Mouse (Mus musculus): Measurements from ENCODE around the gene En1. TPM values are rescaled to one million over a fixed set of nuclear protein-coding genes. Genes with fewer than 3 reads are reported as not detected.

Gene En1
- polyA plus RNA-seq, 1 experiment: not detected

DNA sequence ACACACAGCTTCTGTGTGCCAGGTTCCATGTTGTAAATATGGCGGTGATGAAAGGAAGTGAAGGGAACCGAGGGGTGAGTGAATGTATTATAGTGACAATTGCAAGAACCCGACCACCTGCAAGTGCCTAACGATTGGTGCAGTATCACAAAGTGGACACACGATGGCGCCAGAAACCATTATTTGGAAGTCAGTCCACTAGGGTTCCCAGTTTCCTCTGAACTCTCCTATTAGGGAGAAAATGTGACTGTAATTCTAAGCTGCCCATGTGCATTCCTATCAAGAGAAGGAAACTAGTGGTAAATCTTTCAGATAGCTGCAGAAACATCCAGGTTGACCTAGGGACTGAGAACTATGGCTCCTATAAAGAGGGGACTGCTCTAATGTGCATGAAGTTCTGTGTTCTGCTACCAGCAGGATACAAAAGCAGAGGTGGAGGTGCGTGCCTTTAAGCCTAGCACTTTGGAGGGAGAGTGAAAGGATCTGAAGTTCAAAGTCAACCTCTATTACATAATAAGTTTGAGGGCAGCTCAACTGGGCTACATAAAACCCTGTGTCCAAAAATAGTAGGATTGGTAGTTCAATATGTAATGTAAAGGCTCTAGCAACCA, 15.6 kb upstream of the En1 start:
- WGBS: 13% methylated on average over 7 of the region's 7 CpGs
- DNase-seq (ENCODE audit: low read depth in 1 of 2, low spot score in 2 of 2): peak; percentile 1 to 22
- no peaks in the 10 kb centered on the region for H3K4me1 ChIP-seq (ENCODE audit: control insufficient read depth, insufficient read depth, insufficient read length)
- H3K27me3 ChIP-seq (ENCODE audit: control insufficient read depth, insufficient read depth, low read length): no peaks in the 10 kb centered on the region
- H3K36me3 ChIP-seq (ENCODE audit: control insufficient read depth, insufficient read depth, low read length): no peaks in the 10 kb centered on the region
- TF ChIP-seq CTCF (IDR thresholded peaks at IDR 0.05; ENCODE audit: extremely low read depth, insufficient read depth, insufficient read length, insufficient replicate concordance): peak; percentile 53; the same call in 1 of the 2 replicates
- TF ChIP-seq POLR2A (IDR thresholded peaks at IDR 0.05; ENCODE audit: low read depth, low read length): no peak
- H3K27ac ChIP-seq (ENCODE audit: insufficient read depth, low read length): no peak overlapping the region
- H3K4me3 ChIP-seq (ENCODE audit: extremely low read depth, insufficient read depth, insufficient read length): no peak overlapping the region

GRCm38 (mm10) chr1:120587431-120587830, 14.8 kb upstream of the En1 start:
- H3K27me3 ChIP-seq (ENCODE audit: control insufficient read depth, insufficient read depth, low read length): no peaks in the 10 kb centered on the region
- no peak for TF ChIP-seq POLR2A (IDR thresholded peaks at IDR 0.05; ENCODE audit: low read depth, low read length)
- no peak for TF ChIP-seq CTCF (IDR thresholded peaks at IDR 0.05; ENCODE audit: extremely low read depth, insufficient read depth, insufficient read length, insufficient replicate concordance)
- 49% methylated on average over 10 of the region's 12 CpGs for WGBS

DNA sequence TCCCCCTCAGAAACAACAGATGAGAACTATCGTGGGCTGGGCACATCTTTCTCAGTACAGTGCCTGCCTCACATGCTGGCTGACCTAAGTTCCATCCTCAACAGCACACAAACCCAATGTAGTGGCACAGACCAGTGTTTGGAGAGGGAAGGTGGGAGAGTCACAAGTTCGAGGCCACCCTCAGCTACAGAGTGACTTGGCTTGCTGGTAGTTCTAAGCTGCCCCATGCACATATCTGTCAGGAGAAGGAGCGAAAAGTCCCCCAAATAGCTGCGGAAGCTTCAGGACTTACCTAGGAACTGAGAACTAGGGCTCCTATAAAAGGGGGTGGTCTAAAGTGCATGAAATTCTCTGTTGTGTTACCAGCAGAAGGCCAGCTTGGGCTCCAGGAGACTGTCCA, 14.3 kb upstream of the En1 start:
- TF ChIP-seq CTCF (IDR thresholded peaks at IDR 0.05; ENCODE audit: extremely low read depth, insufficient read depth, insufficient read length, insufficient replicate concordance) (no peak), POLR2A (IDR thresholded peaks at IDR 0.05; ENCODE audit: low read depth, low read length) (no peak)
- Histone ChIP-seq H3K4me1 (ENCODE audit: control insufficient read depth, insufficient read depth, insufficient read length) (no peaks in the 10 kb centered on the region), H3K27ac (ENCODE audit: insufficient read depth, low read length) (no peak overlapping the region), H3K27me3 (ENCODE audit: control insufficient read depth, insufficient read depth, low read length) (no peaks in the 10 kb centered on the region), H3K4me3 (ENCODE audit: extremely low read depth, insufficient read depth, insufficient read length) (no peak overlapping the region), H3K36me3 (ENCODE audit: control insufficient read depth, insufficient read depth, low read length) (no peaks in the 10 kb centered on the region)
- DNase-seq (ENCODE audit: low read depth in 1 of 2, low spot score in 2 of 2): no peak
- 84% methylated on average over 4 of the region's 4 CpGs for WGBS

More at GRCm38 (mm10) chr1:120587431-120587830, 14.8 kb upstream of the En1 start:
- no peak overlapping the region for H3K27ac ChIP-seq (ENCODE audit: insufficient read depth, low read length)
- no peak for DNase-seq (ENCODE audit: low read depth in 1 of 2, low spot score in 2 of 2)
- no peaks in the 10 kb centered on the region for H3K4me1 ChIP-seq (ENCODE audit: control insufficient read depth, insufficient read depth, insufficient read length)
- no peaks in the 10 kb centered on the region for H3K36me3 ChIP-seq (ENCODE audit: control insufficient read depth, insufficient read depth, low read length)
- no peak overlapping the region for H3K4me3 ChIP-seq (ENCODE audit: extremely low read depth, insufficient read depth, insufficient read length)

- Histone ChIP-seq H3K36me3 (ENCODE audit: control insufficient read depth, insufficient read depth, low read length) (no peaks in the 10 kb centered on the region), H3K4me3 (ENCODE audit: extremely low read depth, insufficient read depth, insufficient read length) (no peak overlapping the region), H3K4me1 (ENCODE audit: control insufficient read depth, insufficient read depth, insufficient read length) (no peaks in the 10 kb centered on the region), H3K27me3 (ENCODE audit: control insufficient read depth, insufficient read depth, low read length) (no peaks in the 10 kb centered on the region), H3K27ac (ENCODE audit: insufficient read depth, low read length) (no peak overlapping the region)
- 46% methylated on average over 6 of the region's 6 CpGs for WGBS
- no peak for DNase-seq (ENCODE audit: low read depth in 1 of 2, low spot score in 2 of 2)
- no peak for TF ChIP-seq CTCF (IDR thresholded peaks at IDR 0.05; ENCODE audit: extremely low read depth, insufficient read depth, insufficient read length, insufficient replicate concordance)
- TF ChIP-seq POLR2A (IDR thresholded peaks at IDR 0.05; ENCODE audit: low read depth, low read length): no peak
Observed at GRCm38 (mm10) chr1:120588362-120589027, 13.7 kb upstream of the En1 start.

GRCm38 (mm10) chr1:120593236-120593919, 8.8 kb upstream of the En1 start:
- no peak for DNase-seq (ENCODE audit: low read depth in 1 of 2, low spot score in 2 of 2)
- no peak for TF ChIP-seq POLR2A (IDR thresholded peaks at IDR 0.05; ENCODE audit: low read depth, low read length)
- no peak for TF ChIP-seq CTCF (IDR thresholded peaks at IDR 0.05; ENCODE audit: extremely low read depth, insufficient read depth, insufficient read length, insufficient replicate concordance)
- no peaks in the 10 kb centered on the region for H3K36me3 ChIP-seq (ENCODE audit: control insufficient read depth, insufficient read depth, low read length)
- H3K27ac ChIP-seq (ENCODE audit: insufficient read depth, low read length): no peak overlapping the region
- H3K4me3 ChIP-seq (ENCODE audit: extremely low read depth, insufficient read depth, insufficient read length): no peak overlapping the region
- WGBS: 14% methylated on average over 8 of the region's 8 CpGs
- H3K27me3 ChIP-seq (ENCODE audit: control insufficient read depth, insufficient read depth, low read length): peaks cover 15% of the 10 kb centered on the region
- no peaks in the 10 kb centered on the region for H3K4me1 ChIP-seq (ENCODE audit: control insufficient read depth, insufficient read depth, insufficient read length)

GRCm38 (mm10) chr1:120594603-120595002, 7.6 kb upstream of the En1 start:
- no peaks in the 10 kb centered on the region for H3K36me3 ChIP-seq (ENCODE audit: control insufficient read depth, insufficient read depth, low read length)
- no peak overlapping the region for H3K4me3 ChIP-seq (ENCODE audit: extremely low read depth, insufficient read depth, insufficient read length)
- TF ChIP-seq CTCF (IDR thresholded peaks at IDR 0.05; ENCODE audit: extremely low read depth, insufficient read depth, insufficient read length, insufficient replicate concordance): peak; percentile 30; the same call in 1 of the 2 replicates
- no peak for TF ChIP-seq POLR2A (IDR thresholded peaks at IDR 0.05; ENCODE audit: low read depth, low read length)
- no peak overlapping the region for H3K27ac ChIP-seq (ENCODE audit: insufficient read depth, low read length)
- no peak for DNase-seq (ENCODE audit: low read depth in 1 of 2, low spot score in 2 of 2)
- H3K27me3 ChIP-seq (ENCODE audit: control insufficient read depth, insufficient read depth, low read length): peaks cover 15% of the 10 kb centered on the region
- H3K4me1 ChIP-seq (ENCODE audit: control insufficient read depth, insufficient read depth, insufficient read length): no peaks in the 10 kb centered on the region
- WGBS: 5% methylated on average over 8 of the region's 8 CpGs
